Mouse (Mus musculus): ENCODE results near the gene Dspp. TPM values are rescaled to one million over a fixed set of nuclear protein-coding genes. Genes with fewer than 3 reads are reported as not detected.

The Dspp gene
- polyA plus RNA-seq, 1 experiment: not detected

GRCm38 (mm10) chr5:104131544-104131943, 39.0 kb upstream of the Dspp start:
- Histone ChIP-seq H3K27ac (ENCODE audit: control insufficient read depth, insufficient read depth, low read length) (no peak overlapping the region), H3K36me3 (ENCODE audit: control insufficient read depth, insufficient read depth, low read length) (no peaks in the 10 kb centered on the region), H3K4me1 (replicated peaks; ENCODE audit: control insufficient read depth, insufficient read depth, low read length) (no peaks in the 10 kb centered on the region), H3K27me3 (ENCODE audit: control insufficient read depth, insufficient read depth, low read length) (no peaks in the 10 kb centered on the region), H3K4me3 (ENCODE audit: control insufficient read depth, insufficient read depth, low read length) (no peak overlapping the region)
- no peak for DNase-seq
- TF ChIP-seq CTCF (IDR thresholded peaks at IDR 0.05; ENCODE audit: borderline replicate concordance, control insufficient read depth, extremely low read depth, insufficient read depth, low read length, poor library complexity) (no peak), POLR2A (IDR thresholded peaks at IDR 0.05; ENCODE audit: control insufficient read depth, extremely low read depth, insufficient read depth, low read length, poor library complexity) (no peak)
- WGBS: 48% methylated on average over 4 of the region's 4 CpGs

- no peak for DNase-seq
- Histone ChIP-seq H3K4me3 (ENCODE audit: control insufficient read depth, insufficient read depth, low read length) (no peak overlapping the region), H3K27me3 (ENCODE audit: control insufficient read depth, insufficient read depth, low read length) (no peaks in the 10 kb centered on the region), H3K4me1 (replicated peaks; ENCODE audit: control insufficient read depth, insufficient read depth, low read length) (no peaks in the 10 kb centered on the region), H3K27ac (ENCODE audit: control insufficient read depth, insufficient read depth, low read length) (no peak overlapping the region), H3K36me3 (ENCODE audit: control insufficient read depth, insufficient read depth, low read length) (no peaks in the 10 kb centered on the region)
- 64% methylated on average over 4 of the region's 4 CpGs for WGBS
- TF ChIP-seq CTCF (IDR thresholded peaks at IDR 0.05; ENCODE audit: borderline replicate concordance, control insufficient read depth, extremely low read depth, insufficient read depth, low read length, poor library complexity) (no peak), POLR2A (IDR thresholded peaks at IDR 0.05; ENCODE audit: control insufficient read depth, extremely low read depth, insufficient read depth, low read length, poor library complexity) (no peak)
These were observed 36.8 kb upstream of the Dspp start for GRCm38 (mm10) chr5:104133752-104134151.

GRCm38 (mm10) chr5:104137920-104138541, 32.5 kb upstream of the Dspp start:
- Histone ChIP-seq H3K36me3 (ENCODE audit: control insufficient read depth, insufficient read depth, low read length) (no peaks in the 10 kb centered on the region), H3K4me3 (ENCODE audit: control insufficient read depth, insufficient read depth, low read length) (no peak overlapping the region), H3K27ac (ENCODE audit: control insufficient read depth, insufficient read depth, low read length) (no peak overlapping the region), H3K27me3 (ENCODE audit: control insufficient read depth, insufficient read depth, low read length) (no peaks in the 10 kb centered on the region), H3K4me1 (replicated peaks; ENCODE audit: control insufficient read depth, insufficient read depth, low read length) (no peaks in the 10 kb centered on the region)
- no peak for DNase-seq
- 91% methylated on average over 10 of the region's 10 CpGs for WGBS
- no peak for TF ChIP-seq POLR2A (IDR thresholded peaks at IDR 0.05; ENCODE audit: control insufficient read depth, extremely low read depth, insufficient read depth, low read length, poor library complexity)
- no peak for TF ChIP-seq CTCF (IDR thresholded peaks at IDR 0.05; ENCODE audit: borderline replicate concordance, control insufficient read depth, extremely low read depth, insufficient read depth, low read length, poor library complexity)

- DNase-seq: no peak
- TF ChIP-seq POLR2A (IDR thresholded peaks at IDR 0.05; ENCODE audit: control insufficient read depth, extremely low read depth, insufficient read depth, low read length, poor library complexity) (no peak), CTCF (IDR thresholded peaks at IDR 0.05; ENCODE audit: borderline replicate concordance, control insufficient read depth, extremely low read depth, insufficient read depth, low read length, poor library complexity) (no peak)
- Histone ChIP-seq H3K27me3 (ENCODE audit: control insufficient read depth, insufficient read depth, low read length) (no peaks in the 10 kb centered on the region), H3K4me1 (replicated peaks; ENCODE audit: control insufficient read depth, insufficient read depth, low read length) (no peaks in the 10 kb centered on the region), H3K27ac (ENCODE audit: control insufficient read depth, insufficient read depth, low read length) (no peak overlapping the region), H3K36me3 (ENCODE audit: control insufficient read depth, insufficient read depth, low read length) (no peaks in the 10 kb centered on the region), H3K4me3 (ENCODE audit: control insufficient read depth, insufficient read depth, low read length) (no peak overlapping the region)
- WGBS: 61% methylated on average over 2 of the region's 2 CpGs
These were observed 29.4 kb upstream of the Dspp start for GRCm38 (mm10) chr5:104141067-104141466.

GRCm38 (mm10) chr5:104144057-104144456, 26.5 kb upstream of the Dspp start:
- Histone ChIP-seq H3K36me3 (ENCODE audit: control insufficient read depth, insufficient read depth, low read length) (no peaks in the 10 kb centered on the region), H3K27ac (ENCODE audit: control insufficient read depth, insufficient read depth, low read length) (no peak overlapping the region), H3K27me3 (ENCODE audit: control insufficient read depth, insufficient read depth, low read length) (no peaks in the 10 kb centered on the region), H3K4me1 (replicated peaks; ENCODE audit: control insufficient read depth, insufficient read depth, low read length) (no peaks in the 10 kb centered on the region), H3K4me3 (ENCODE audit: control insufficient read depth, insufficient read depth, low read length) (no peak overlapping the region)
- WGBS: 85% methylated on average over 4 of the region's 4 CpGs
- TF ChIP-seq POLR2A (IDR thresholded peaks at IDR 0.05; ENCODE audit: control insufficient read depth, extremely low read depth, insufficient read depth, low read length, poor library complexity) (no peak), CTCF (IDR thresholded peaks at IDR 0.05; ENCODE audit: borderline replicate concordance, control insufficient read depth, extremely low read depth, insufficient read depth, low read length, poor library complexity) (no peak)
- no peak for DNase-seq

GRCm38 (mm10) chr5:104149349-104149748, 21.2 kb upstream of the Dspp start:
- TF ChIP-seq POLR2A (IDR thresholded peaks at IDR 0.05; ENCODE audit: control insufficient read depth, extremely low read depth, insufficient read depth, low read length, poor library complexity) (no peak), CTCF (IDR thresholded peaks at IDR 0.05; ENCODE audit: borderline replicate concordance, control insufficient read depth, extremely low read depth, insufficient read depth, low read length, poor library complexity) (no peak)
- Histone ChIP-seq H3K4me3 (ENCODE audit: control insufficient read depth, insufficient read depth, low read length) (no peak overlapping the region), H3K4me1 (replicated peaks; ENCODE audit: control insufficient read depth, insufficient read depth, low read length) (no peaks in the 10 kb centered on the region), H3K36me3 (ENCODE audit: control insufficient read depth, insufficient read depth, low read length) (no peaks in the 10 kb centered on the region), H3K27me3 (ENCODE audit: control insufficient read depth, insufficient read depth, low read length) (no peaks in the 10 kb centered on the region), H3K27ac (ENCODE audit: control insufficient read depth, insufficient read depth, low read length) (no peak overlapping the region)
- no peak for DNase-seq
- 33% methylated on average over 7 of the region's 7 CpGs for WGBS

- TF ChIP-seq CTCF (IDR thresholded peaks at IDR 0.05; ENCODE audit: borderline replicate concordance, control insufficient read depth, extremely low read depth, insufficient read depth, low read length, poor library complexity): no peak
- no peak for TF ChIP-seq POLR2A (IDR thresholded peaks at IDR 0.05; ENCODE audit: control insufficient read depth, extremely low read depth, insufficient read depth, low read length, poor library complexity)
- H3K4me1 ChIP-seq (replicated peaks; ENCODE audit: control insufficient read depth, insufficient read depth, low read length): no peaks in the 10 kb centered on the region
- no peak overlapping the region for H3K27ac ChIP-seq (ENCODE audit: control insufficient read depth, insufficient read depth, low read length)
- no peak overlapping the region for H3K4me3 ChIP-seq (ENCODE audit: control insufficient read depth, insufficient read depth, low read length)
- no peaks in the 10 kb centered on the region for H3K36me3 ChIP-seq (ENCODE audit: control insufficient read depth, insufficient read depth, low read length)
- WGBS: 93% methylated on average over 6 of the region's 6 CpGs
- no peak for DNase-seq
- H3K27me3 ChIP-seq (ENCODE audit: control insufficient read depth, insufficient read depth, low read length): no peaks in the 10 kb centered on the region
These were observed 20.3 kb upstream of the Dspp start for GRCm38 (mm10) chr5:104150196-104150595.
